Mouse (Mus musculus) testis, adult 2 months (tissue): ENCODE data around the gene Veph1. TPM values are rescaled to one million over a fixed set of nuclear protein-coding genes. Genes with fewer than 3 reads are reported as not detected.
A peak's percentile ranks its signal among the peaks of the same experiment; 100 is the strongest.
"Not testable (repeated sequence)": the region's sequence is repeated elsewhere in the genome, so short reads cannot be mapped to it uniquely, and the experiment has no call there.

Source experiments
- H3K27ac ChIP-seq: fragments of 200-500 bp; 2 replicates; pipeline ENCODE4 v1.5.1; 2012; ENCODE audit warnings: low read depth, low read length; ENCODE audit not compliant: control insufficient read depth, insufficient read depth
- H3K27me3 ChIP-seq: fragments of 200-500 bp; 2 replicates; pipeline ENCODE4 v1.6.1; 2012; ENCODE audit warnings: mild to moderate bottlenecking, low read length, moderate library complexity; ENCODE audit not compliant: control insufficient read depth, insufficient read depth
- H3K36me3 ChIP-seq: fragments of 200-500 bp; 2 replicates; pipeline ENCODE4 v1.6.1; 2012; ENCODE audit warnings: mild to moderate bottlenecking, low read length; ENCODE audit not compliant: control insufficient read depth, insufficient read depth
- H3K4me1 ChIP-seq: fragments of 200-500 bp; 2 replicates; pipeline ENCODE4 v1.6.1; 2012; ENCODE audit warnings: low read length; ENCODE audit not compliant: control insufficient read depth, insufficient read depth
- H3K4me3 ChIP-seq: fragments of 200-500 bp; 2 replicates; pipeline ENCODE4 v1.5.1; 2012; ENCODE audit warnings: low read depth, mild to moderate bottlenecking, low read length, moderate library complexity, mixed read lengths; ENCODE audit not compliant: control insufficient read depth
- CTCF ChIP-seq: fragments of 200-500 bp; IDR thresholded peaks from 2 replicates; pipeline ENCODE4 v1.5.1; 2012; ENCODE audit warnings: low read depth, mild to moderate bottlenecking, inconsistent platforms, low read length, moderate library complexity; ENCODE audit not compliant: control insufficient read depth, insufficient read depth, insufficient replicate concordance
- POLR2A ChIP-seq: fragments of 200-500 bp; IDR thresholded peaks from 2 replicates; pipeline ENCODE4 v1.6.1; 2012; ENCODE audit warnings: low read depth, mild to moderate bottlenecking, inconsistent platforms, low read length, moderate library complexity; ENCODE audit not compliant: control insufficient read depth
- polyA plus RNA-seq: library from polyadenylated mRNA; depleted of rRNA; stranded (reverse); fragments of >200 nt; gene quantifications from 2 replicates; pipeline ENCODE4 v1.2.3, GENCODE M21; 2012

Gene Veph1
- polyA plus RNA-seq, 1 experiment = 0.19 TPM

DNA sequence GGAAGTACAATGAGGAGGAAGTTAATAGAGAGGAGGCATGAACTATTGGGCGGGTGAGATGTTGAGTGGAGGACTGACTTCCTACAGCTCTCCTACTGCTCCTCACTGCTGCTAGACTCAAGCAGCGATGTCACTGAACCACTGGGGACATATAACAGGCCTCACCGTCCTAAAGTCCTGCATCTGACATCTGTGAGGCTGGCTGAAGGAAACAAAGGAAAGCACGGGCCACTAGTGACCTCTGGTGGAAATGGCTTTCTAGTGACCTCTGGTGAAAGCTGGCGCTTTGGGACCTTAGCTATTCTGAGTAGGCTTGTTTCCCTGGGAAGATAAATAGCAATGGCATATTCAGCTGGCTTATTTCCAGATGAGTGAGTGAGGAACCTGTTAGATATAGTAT, 34.3 kb downstream of the Veph1 start:
- H3K27me3 ChIP-seq = no peaks in the 10 kb centered on the region
- no peak for TF ChIP-seq CTCF
- TF ChIP-seq POLR2A = no peak
- no peaks in the 10 kb centered on the region for H3K4me1 ChIP-seq
- H3K36me3 ChIP-seq = no peaks in the 10 kb centered on the region
- no peak overlapping the region for H3K4me3 ChIP-seq
- no peak overlapping the region for H3K27ac ChIP-seq

DNA sequence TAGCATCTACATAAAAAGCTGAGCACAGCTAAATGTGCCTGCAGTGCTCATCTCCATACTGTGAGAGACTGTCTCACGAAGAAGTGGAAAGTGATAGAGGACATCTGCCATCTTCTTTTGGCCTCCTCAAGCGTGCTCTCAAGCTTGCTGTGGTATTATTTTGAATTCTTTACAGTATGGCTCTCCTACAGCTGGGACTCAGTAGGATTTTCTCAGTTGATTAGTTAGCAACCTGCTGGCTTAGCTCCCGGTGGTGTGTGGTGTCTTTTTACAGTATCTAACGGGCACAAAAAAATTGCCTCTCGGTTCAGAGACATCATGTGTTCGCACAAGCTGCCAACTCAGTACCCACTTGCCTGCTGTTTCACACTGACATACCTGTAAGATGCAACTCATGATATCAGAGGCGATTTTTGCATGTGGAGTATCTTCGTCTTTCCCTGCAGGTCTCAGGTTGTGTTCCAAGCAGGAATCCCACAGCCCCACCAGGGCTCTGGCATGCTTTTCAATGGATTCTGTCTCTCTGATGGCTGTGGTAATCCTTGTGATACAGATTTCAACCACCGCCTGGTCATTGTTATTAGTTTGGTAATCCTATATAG, 42.0 kb downstream of the Veph1 start:
- Histone ChIP-seq H3K4me1 (no peaks in the 10 kb centered on the region), H3K27me3 (no peaks in the 10 kb centered on the region), H3K36me3 (no peaks in the 10 kb centered on the region), H3K27ac (no peak overlapping the region), H3K4me3 (no peak overlapping the region)
- TF ChIP-seq CTCF (no peak), POLR2A (no peak)

DNA sequence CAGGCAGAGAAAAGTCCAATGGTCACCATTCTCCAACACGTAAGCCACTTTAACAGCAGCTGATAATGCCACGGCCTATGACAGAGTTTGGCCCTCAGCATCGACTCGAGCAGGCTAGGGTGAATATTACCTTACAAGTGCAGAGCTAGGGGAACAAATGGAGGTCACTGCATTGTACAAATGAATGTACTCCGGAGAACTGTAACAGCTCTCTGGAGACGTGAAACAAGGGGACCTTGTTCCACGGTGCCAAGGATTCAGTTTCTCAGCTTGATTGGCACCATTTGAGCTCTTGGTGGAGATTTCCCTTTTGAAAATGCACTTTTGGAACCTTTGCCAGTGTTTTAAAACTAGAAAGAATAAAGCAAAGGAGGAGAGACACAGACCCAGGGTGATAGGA, 44.8 kb downstream of the Veph1 start:
- Histone ChIP-seq H3K36me3 (no peaks in the 10 kb centered on the region), H3K27me3 (no peaks in the 10 kb centered on the region), H3K27ac (no peak overlapping the region), H3K4me3 (no peak overlapping the region), H3K4me1 (no peaks in the 10 kb centered on the region)
- TF ChIP-seq POLR2A (no peak), CTCF (no peak)

DNA sequence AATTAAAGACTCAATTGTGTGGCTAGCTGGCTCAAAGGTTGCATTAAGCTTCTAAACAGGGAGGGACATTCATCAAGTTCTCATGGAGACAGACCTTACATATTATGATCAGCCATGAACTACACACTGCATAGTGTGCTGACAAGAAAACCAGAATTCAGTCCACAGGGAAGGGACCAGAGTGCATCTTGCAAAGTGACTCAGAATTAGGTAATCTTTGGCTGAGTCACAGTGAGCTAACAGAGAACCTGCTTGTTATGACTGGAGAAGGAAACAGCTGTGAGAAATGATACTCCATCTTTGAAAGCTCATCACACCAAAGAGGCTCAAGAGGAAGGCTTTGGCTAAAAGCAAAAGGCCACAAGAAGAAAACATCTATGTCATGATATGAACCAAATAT, 56.2 kb downstream of the Veph1 start:
- H3K27ac ChIP-seq = no peak overlapping the region
- H3K4me3 ChIP-seq = no peak overlapping the region
- H3K27me3 ChIP-seq = no peaks in the 10 kb centered on the region
- no peaks in the 10 kb centered on the region for H3K36me3 ChIP-seq
- TF ChIP-seq POLR2A = no peak
- no peak for TF ChIP-seq CTCF
- no peaks in the 10 kb centered on the region for H3K4me1 ChIP-seq

DNA sequence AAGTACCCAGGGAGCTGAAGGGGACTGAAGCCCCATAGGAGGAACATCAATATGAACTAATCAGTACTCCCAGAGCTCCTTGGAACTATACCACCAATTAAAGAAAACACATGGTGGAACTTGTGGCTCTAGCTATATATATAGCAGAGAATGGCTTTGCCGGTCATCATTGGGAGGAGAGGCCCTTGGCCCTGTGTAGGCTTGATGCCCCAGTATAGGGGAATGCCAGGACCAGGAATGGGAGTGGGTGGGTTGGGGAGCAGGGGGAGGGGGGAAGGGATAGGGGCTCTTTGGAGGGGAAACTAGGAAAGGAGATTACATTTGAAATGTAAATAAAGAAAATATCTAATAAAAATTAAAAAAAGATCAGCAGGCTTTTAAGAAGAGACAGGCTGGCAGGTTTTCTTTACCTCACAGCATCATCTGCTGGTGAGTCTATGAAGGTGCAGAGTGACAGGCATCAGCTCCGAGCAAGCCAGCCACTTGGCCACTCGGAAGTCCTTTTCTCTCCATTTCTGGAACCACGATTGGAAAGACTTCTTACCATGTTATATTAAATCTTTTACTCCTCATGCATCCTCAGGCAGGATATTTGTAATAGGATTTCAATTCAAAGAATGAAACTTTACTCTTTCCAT, 60.3 kb downstream of the Veph1 start:
- TF ChIP-seq CTCF = peak; percentile 43; the same call in 1 of the 2 replicates
- not testable (repeated sequence) for H3K4me1 ChIP-seq, H3K4me3 ChIP-seq

DNA sequence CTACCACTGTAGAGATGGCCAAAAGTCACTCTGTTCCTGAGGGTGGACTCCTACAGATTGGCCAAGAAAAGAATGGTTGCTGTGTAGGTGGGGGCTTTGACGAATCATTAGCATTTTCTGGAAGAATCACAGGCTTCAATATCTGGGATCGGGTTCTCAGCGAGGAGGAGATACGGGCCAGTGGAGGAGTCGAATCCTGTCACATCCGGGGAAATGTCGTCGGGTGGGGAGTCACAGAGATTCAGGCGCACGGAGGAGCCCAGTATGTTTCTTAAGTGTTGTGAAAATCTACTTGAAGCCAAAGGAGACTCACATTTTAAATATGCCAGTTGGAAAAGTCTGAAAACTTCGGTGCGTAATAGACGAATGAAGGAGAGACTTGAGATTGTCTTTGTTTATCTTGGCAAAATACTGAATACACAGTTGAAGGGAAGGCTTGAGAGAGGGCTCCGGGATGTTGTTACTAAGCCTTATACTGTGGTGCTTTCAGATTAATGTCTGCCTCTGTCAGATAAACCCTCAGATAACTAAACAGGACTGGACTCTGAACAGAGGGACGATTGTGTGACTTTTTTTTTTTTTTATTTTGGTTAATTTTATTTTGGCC, 71.6 kb downstream of the Veph1 start:
- no peak overlapping the region for H3K4me3 ChIP-seq
- H3K4me1 ChIP-seq = peaks cover 6% of the 10 kb centered on the region; the same call in 1 of the 2 replicates
- H3K27me3 ChIP-seq = 0 out of 2 replicates have a peak, but pooled peaks cover 3% of the 10 kb centered on the region
- no peak overlapping the region for H3K27ac ChIP-seq
- TF ChIP-seq CTCF (no peak), POLR2A (no peak)
- H3K36me3 ChIP-seq = no peaks in the 10 kb centered on the region

More for the DNA sequence above, 60.3 kb downstream of the Veph1 start:
- H3K27ac ChIP-seq, H3K36me3 ChIP-seq, H3K27me3 ChIP-seq: not testable (repeated sequence)

DNA sequence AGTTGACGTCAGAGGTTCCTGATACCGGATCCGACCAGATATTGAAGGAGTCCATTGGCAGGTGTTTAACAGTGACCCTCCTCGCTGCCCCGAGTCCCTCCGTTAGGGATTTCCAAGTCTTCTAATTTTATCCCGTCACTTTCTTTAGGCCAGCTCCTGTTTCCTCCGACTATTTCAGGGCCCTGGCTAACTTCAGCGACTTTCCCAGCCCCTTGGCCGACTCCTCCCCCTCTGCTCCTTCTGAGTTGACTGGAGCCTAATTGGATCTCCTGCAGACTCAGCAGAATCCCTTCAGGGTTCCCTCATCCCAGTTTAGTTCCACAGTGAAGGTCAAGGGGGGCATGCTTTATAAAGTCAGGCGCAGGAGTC, 75.4 kb downstream of the Veph1 start:
- Histone ChIP-seq H3K27me3 (0 out of 2 replicates have a peak, but pooled peaks cover 3% of the 10 kb centered on the region), H3K36me3 (no peaks in the 10 kb centered on the region), H3K4me1 (peaks cover 6% of the 10 kb centered on the region; the same call in 1 of the 2 replicates), H3K4me3 (no peak overlapping the region; the same call in 1 of the 2 replicates), H3K27ac (no peak overlapping the region)
- TF ChIP-seq CTCF = no peak
- no peak for TF ChIP-seq POLR2A
